Mouse (Mus musculus): Measurements from ENCODE around the gene Dpf2.

DNA sequence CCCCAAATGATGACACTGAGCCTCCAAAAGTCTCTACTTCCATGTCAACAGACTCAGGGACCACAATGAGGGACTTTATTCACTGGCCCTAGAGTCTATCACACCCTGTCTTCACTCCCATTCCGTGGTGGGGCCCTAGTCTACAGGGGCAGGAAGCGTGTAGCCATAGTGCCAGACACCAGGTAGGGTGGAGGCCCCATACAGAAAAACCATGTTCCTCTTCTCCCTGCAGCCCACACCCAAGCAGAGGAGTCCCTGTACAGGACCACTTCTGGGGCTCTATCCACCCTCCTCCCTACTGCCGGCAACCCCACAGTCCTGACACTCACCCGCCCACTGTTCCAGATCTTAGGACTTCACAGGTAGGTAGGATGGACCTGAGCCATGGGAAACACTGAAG, 40.3 kb downstream of the Dpf2 start:
- no peak for TF ChIP-seq POLR2A (IDR thresholded peaks at IDR 0.05; ENCODE audit: borderline replicate concordance, extremely low read depth, low read depth, low read length)
- no peak for TF ChIP-seq CTCF (IDR thresholded peaks at IDR 0.05; ENCODE audit: insufficient read depth, low read length)
